Mouse (Mus musculus): ENCODE results near the gene Kbtbd12.

The Kbtbd12 gene

GRCm38 (mm10) chr6:88637611-88638301 lies at the start of gene Kbtbd12:
Gene Kbtbd12, minus strand, starts transcription at chr6:88637950.
- no peak for DNase-seq

- DNase-seq = no peak
These were observed 45.8 kb upstream of the Kbtbd12 start for GRCm38 (mm10) chr6:88683380-88684053.

- DNase-seq = no peak
These were observed 43.3 kb upstream of the Kbtbd12 start for GRCm38 (mm10) chr6:88681026-88681425.

- DNase-seq = no peak
These were observed 40.0 kb upstream of the Kbtbd12 start for GRCm38 (mm10) chr6:88677738-88678137.

GRCm38 (mm10) chr6:88676753-88677736 lies 39.3 kb upstream of the Kbtbd12 start:
- DNase-seq = no peak

- no peak for DNase-seq
These were observed 38.1 kb upstream of the Kbtbd12 start for GRCm38 (mm10) chr6:88675815-88676214.

GRCm38 (mm10) chr6:88662284-88662683 lies 24.5 kb upstream of the Kbtbd12 start:
- DNase-seq = no peak

- DNase-seq = no peak
These were observed 23.9 kb upstream of the Kbtbd12 start for GRCm38 (mm10) chr6:88661696-88662095.

- DNase-seq = peak; percentile 31
These were observed 10.0 kb upstream of the Kbtbd12 start for GRCm38 (mm10) chr6:88647564-88648295.

GRCm38 (mm10) chr6:88644786-88645185 lies 7.0 kb upstream of the Kbtbd12 start:
- DNase-seq = no peak

- no peak for DNase-seq
These were observed 3.7 kb upstream of the Kbtbd12 start for GRCm38 (mm10) chr6:88641346-88641920.

- DNase-seq = no peak
These were observed 2.6 kb upstream of the Kbtbd12 start for GRCm38 (mm10) chr6:88640331-88640730.

- peak; percentile 51 for DNase-seq
These were observed 2.2 kb upstream of the Kbtbd12 start for GRCm38 (mm10) chr6:88639921-88640320.

GRCm38 (mm10) chr6:88639372-88639920 lies 1.7 kb upstream of the Kbtbd12 start:
- no peak for DNase-seq

- DNase-seq = no peak
These were observed 1.2 kb upstream of the Kbtbd12 start for GRCm38 (mm10) chr6:88638917-88639316.

- DNase-seq = no peak
These were observed 1.6 kb downstream of the Kbtbd12 start for GRCm38 (mm10) chr6:88635881-88636754.

- no peak for DNase-seq
These were observed 6.5 kb downstream of the Kbtbd12 start for GRCm38 (mm10) chr6:88631293-88631692.

GRCm38 (mm10) chr6:88630560-88630959 lies 7.2 kb downstream of the Kbtbd12 start:
- no peak for DNase-seq

- no peak for DNase-seq
These were observed 7.9 kb downstream of the Kbtbd12 start for GRCm38 (mm10) chr6:88629821-88630220.

- peak; percentile 52 for DNase-seq
These were observed 10.4 kb downstream of the Kbtbd12 start for GRCm38 (mm10) chr6:88627317-88627811.

GRCm38 (mm10) chr6:88626912-88627311 lies 10.8 kb downstream of the Kbtbd12 start:
- no peak for DNase-seq
